Mouse (Mus musculus) urinary bladder, adult 2 months (tissue): Measurements from ENCODE around the gene Cox17. TPM values are rescaled to one million over a fixed set of nuclear protein-coding genes. Genes with fewer than 3 reads are reported as not detected.

Source experiments
- DNase-seq: peaks from one replicate; pipeline ENCODE4 v3.0.0; 2022; ENCODE audit warnings: low spot score
- polyA plus RNA-seq: library from polyadenylated mRNA; depleted of rRNA; stranded (reverse); fragments of >200 nt; gene quantifications from 2 replicates; pipeline ENCODE4 v1.2.3, GENCODE M21; 2012

The Cox17 gene
- polyA plus RNA-seq, 1 experiment = 240 TPM

DNA sequence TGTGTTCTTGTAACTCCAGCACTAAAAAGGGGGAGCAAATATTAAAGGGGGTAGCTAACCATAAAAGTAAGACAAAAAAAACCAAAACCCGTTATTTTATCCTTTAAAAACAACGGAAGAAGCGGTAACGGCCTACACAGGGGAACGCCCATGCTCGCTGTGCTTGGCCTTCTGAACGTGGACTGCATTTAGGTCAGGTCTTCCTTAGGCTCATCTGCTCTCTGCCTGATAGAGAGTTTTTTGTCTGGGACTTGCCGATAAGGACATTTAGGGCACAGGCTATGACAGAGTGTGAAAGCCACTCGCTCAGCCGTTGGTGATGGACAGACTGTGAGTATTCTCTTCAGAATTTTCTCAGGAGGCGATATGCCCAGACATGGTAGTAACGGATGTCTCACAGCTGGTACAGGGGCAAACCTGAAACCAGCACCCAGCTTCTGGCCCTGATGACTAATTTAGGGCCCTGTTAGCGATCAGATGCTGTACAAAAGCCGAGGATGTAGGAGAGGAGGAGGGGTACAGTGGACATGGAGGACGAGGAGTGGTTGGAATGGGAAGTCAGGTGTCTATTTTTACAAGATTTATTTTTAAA is 25.0 kb downstream of the Cox17 start:
- no peak for DNase-seq

DNA sequence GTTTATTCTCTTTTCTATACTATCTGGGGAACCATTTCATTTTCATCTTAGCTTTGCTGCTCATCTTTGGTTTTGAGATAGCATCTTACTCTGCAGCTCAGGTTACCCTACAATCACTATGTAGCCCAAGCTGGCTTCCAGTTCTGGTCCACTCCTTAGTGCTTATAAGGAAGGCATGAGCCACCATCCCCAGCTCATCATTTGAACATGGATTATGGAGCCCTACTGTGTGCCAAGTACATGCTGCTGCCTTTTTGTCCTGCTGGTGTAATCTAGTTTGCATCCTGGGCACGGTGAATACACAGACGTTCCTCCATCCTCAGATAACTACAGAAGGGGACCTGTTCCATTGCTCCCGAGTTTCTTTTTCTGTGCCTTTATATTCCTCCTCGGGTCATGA is 26.1 kb downstream of the Cox17 start:
- DNase-seq = no peak

DNA sequence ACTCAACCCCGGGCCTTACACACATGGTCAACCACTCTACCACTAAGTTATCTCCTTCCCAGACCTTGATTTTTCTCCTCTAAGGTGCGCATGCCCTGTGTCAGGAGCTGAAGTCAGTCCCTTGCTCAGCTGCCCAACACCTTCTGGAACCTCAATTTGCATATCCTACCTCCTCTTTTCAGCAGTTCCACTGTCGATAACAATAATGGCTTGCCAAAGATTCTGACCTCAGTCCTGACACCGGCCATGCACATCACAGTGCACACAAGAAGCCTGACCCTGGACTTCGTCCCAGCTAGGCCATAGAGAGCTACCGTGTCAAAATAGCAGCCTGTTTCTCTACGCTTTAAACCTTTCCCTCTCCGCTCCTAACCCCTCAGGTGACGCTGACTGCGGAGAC is 26.6 kb downstream of the Cox17 start:
- DNase-seq = no peak

DNA sequence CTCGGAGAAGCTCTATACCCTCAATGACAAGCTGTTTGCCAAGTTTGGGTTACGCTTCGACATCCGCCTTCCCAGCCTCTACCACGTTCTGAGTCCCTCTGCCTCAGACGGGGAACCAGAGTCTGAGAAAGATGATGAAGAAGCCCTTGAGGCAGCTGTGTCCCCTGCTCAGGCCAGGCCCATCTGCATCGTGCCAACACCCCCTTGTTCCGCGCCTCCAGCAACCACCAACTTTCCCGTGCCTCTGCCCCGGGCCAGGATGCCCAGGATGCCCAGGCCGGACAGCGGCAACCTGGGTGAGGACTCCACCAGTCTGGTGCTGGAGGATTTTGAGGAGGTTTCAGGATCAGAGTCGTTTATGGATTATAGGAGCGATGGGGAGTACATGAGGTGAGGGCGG is 27.1 kb downstream of the Cox17 start:
- DNase-seq = no peak

DNA sequence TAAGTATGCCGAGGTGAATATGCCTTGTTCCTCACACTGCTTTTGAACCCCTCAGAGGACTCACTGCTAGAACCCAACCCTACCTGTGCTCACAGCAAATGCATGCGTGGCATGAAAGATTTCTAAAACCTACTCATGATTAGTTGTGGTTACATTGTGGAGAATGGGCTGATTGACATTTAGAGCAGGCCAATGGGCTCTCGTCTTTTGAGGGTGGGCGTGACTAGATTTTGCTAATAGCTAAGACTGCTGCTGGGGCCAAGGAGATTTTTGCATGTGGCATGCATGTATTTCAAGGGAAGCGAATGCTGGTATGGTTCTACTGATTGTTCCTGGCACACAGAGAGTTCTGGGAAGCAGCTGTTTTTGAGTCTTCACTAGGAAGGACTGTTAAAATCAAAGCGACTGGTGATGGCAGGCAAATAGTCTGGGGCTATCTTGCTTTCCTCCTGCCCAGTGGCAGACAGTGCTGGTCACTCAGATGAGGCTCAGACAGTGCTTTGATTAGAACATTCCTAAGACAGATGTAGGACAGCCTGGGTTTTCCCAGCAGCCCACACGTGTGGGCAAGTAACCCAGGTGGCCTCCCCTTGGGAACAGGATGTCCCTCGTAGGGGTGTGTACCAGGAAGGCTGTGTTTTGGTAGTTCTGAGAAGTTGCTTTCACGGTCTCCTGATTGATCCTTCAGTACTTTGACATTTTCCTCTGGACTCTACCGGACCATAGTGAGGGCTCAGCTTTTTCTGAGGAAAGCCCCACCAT is 27.8 kb downstream of the Cox17 start:
- no peak for DNase-seq

DNA sequence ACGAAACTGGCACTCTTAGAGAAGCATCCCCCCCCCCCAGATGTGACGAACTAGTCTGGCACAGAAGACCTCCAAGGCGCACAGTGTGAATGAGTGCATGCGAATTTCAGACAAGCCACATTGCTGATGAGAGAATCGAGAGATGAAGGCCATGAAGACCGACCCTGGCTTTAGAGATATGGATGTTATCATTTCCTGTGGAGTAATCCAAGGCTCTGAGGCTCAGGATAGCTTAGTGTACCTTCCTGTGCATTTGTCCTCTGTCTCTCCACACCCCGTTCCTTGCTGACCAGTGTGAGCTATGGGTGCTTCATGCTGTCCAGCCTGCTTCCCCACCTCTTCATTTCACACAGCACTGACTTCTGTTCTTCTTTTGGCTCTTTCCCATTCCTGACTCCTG is 28.4 kb downstream of the Cox17 start:
- DNase-seq = no peak

DNA sequence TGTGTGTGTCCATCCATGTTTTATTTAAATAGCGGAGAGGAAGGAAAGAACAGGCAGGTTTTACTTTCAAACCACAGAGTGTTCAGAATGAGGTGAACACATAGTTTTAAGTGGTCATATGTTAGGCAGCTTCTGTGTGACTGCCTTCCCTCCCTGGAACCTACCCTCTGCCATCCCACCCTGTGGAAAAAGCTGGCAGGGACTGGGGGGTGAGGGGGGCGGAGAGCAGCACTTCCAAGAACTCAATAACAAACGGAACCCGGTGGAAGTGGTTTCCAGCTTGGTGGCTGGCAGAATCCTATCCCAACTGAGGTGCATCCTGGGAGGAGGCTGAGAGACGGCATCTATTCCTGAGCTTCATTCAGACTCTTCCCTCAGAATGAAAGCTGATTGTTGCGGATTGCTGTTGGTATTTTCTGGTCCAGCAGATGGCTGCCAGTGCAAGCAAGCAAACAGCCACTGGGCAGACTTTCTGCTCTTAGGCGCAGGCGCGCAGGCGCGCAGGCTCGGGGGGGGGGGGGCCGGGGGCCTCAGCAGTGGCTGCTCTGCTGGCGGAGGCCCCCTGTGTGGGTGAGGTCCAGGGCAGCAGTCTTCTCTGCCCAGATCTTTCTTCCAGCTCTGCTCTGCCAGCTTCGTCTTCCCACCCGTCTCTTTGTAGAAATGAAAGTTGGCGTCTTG is 29.5 kb downstream of the Cox17 start:
- DNase-seq = no peak

DNA sequence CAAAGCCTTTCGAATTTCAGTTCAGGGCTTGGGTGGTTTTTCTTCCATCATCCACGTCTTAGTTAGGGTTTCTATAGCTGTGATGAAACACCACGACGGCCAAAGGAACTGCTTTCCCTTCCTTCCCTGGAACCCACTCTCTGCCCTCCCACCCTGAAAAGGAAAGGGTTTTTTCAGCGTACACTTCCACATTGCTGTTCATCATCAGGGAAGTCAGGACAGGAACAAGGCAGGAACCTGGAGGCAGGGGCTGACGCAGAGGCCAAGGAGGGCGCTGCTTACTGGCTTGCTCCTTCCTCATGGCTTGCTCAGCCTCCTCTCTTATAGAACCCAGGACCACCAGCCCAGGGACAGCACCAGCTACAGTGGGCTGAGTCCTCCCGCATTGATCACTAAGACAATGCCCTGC is 30.1 kb downstream of the Cox17 start:
- no peak for DNase-seq

DNA sequence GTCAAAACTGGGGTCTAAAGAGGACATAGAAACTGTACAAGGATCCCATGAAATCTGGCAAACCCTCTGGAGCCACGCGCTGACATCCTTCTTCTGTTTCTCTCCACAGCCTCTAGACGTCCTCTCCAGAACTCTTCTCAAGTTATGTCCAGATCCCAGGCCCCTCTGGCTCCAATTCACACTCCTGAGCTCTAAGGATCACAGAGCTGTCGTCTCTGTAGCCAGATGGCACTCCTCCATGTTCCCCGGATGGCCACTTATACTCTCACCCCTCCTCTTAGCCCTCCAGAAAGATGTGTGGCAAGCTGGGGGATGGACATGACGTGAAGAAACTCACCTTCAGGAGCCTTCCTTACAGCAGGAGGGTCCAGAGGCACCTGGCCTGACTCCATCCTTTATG is 30.8 kb downstream of the Cox17 start:
- no peak for DNase-seq

DNA sequence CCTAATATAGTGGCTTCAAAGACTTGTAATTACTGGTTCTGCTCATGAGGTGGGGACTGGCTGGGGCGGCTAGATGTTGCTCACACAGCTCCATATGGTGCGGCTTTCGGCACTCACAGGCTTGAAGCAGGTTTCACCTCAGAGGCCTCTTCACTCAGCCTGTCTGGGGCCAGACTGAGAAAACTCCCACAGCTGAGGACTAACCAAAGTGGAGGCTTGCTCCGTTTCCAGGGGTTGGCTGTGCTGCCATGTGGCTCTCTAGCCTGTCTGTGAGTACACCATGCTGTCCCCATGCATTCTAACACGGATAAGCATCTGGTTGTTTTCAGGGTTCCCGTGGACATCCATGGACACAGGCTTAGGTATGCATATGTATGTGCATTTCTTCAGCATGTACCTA is 31.8 kb downstream of the Cox17 start:
- no peak for DNase-seq

DNA sequence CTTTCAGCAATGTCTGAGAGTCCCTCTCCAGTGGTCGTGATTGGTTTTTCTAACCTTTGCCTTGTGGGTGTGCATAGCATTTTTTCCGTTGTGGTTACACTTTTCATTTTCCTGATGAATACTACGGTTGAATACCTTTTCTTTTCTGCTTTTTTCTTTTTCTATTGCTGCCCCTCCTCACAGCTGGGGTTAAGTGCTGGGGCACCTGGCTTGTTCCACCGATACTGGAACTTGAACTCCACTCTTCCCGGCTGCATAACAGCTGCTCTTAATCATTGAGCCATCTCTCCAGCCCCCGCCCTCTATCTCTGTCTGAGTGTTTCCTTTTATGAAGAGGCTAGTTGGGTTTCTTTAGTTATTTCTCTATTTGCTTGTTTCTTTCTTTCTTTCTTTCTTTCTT is 32.3 kb downstream of the Cox17 start:
- DNase-seq = no peak

DNA sequence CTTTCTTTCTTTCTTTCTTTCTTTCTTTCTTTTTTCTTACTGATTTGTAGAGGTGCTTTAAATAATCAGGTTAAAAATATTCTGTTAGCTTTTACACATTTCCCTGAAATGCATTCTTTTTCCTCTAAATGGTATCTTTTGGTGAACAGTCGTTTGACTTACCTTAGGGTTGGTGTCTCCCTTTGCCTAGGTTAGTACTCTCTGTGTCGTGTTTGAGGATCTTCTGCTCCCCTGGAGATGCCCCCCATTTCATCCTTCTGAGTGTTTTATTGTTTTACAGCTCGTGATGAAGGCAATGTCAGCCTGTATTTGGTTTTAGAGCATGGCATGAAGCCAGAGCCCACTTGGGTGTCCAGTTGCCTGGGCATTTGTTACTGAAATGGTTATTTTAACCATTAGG is 32.7 kb downstream of the Cox17 start:
- DNase-seq = no peak

DNA sequence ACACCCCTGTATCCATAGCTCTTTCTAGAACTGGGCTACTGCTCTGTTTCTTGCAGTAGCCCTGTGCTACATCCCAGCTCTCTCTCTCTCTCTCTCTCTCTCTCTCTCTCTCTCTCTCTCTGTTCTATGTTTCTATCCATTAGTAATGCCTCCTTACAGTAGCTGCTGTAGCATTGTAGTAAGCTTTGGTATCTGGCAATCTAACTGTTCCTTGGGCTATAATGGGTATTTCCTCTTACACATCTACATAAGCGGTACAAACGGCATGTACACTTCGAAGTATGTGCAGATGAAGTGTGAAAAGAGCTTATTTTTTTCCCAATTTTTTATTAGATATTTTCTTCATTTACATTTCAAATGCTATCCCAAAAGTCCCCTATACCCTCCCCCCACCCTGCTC is 33.1 kb downstream of the Cox17 start:
- DNase-seq = no peak

DNA sequence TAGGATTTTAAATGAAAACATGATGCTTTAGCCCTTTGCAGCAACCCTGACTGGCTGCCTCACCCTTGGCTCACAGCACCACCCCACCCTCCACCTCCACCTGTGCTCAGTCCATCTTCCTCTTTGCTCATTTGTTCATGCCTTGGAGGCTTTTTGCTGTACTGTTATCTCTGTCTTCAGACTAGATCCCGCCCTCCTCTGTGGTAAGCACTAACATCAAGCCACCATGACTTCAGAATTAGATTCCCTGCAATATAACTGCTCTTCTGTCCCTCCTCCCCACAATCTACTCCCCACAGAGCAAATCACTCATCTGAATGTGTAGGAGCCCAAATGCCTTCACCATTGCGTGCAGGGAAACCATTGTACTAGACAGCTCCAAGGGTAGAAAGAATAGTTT is 36.9 kb downstream of the Cox17 start:
- no peak for DNase-seq

DNA sequence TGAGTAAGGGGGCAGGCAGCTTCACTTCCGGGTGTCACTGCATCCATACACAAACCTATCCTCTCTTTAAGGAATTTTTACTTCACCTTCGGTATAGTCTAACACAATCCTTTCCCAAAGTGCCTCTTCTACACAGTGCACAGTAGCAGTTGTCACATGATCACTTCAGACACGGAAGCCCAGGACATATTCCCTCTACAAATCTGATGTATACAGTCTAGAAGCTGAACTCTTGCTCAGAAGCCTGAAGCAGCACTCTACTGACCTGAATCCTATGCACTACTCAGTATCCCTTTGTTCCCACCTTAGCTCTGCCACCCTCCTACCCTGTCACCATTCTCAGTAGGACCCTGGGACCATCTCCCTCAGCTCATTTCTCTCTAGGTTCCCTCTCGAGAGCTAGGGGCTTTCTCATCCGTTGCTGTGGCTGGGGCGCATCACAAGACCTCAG is 38.4 kb downstream of the Cox17 start:
- DNase-seq = no peak

DNA sequence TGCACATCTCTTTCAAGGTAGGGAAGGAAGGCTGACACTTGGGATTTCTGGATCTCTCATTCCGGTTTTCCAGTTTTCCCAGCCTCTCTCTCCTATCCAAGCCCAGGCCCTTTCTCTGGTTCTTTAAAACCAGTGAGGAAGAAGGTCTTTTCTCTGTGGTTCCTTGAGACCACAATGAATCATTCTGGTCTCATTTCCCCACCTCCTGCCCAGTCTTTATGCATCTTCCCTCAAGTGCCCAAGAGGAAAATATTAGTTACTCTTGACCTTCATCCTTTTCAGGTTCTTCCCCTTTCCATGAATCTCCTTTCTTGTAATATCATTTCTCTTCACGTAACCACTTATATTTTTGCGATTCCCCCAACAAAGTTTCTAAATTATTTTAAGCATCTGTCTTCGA is 38.9 kb downstream of the Cox17 start:
- no peak for DNase-seq

DNA sequence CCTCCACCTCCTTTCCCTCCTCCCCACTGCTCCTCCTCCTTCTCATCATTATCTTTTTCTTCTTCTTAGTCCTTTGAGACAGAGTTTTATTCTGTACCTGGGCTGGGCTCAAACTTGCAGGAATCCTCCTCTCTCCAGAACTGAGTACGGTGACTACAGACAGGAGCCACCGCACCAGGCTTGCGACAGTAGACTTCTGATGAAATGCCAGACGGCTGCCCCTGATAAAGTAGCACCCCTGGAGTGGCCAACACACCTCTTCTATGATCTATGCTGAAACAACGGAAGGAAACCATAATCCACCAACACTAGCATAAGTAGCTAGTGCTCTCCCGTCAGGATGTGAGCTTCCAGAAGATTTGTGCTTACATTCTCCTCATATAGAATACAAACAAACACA is 40.6 kb downstream of the Cox17 start:
- no peak for DNase-seq

DNA sequence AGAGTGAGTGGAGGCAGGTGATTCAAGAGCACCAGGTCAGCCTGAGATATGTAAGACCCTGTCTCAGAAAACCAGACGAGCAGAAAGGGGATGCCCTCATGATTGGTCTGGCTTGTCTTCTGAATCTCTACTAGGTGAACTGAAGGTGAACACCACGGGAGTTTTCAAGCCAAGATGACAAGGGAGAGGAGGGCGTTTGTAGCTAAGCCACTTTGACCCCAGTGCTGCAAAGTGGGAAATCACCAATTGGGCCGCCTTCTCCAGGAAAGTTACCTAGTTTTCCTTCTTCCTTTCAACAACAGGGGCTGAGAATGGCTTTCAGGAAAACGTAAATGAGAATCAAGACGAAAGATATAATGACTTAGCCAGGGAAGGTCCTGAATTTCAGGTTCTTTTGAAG is 42.0 kb downstream of the Cox17 start:
- DNase-seq = no peak

DNA sequence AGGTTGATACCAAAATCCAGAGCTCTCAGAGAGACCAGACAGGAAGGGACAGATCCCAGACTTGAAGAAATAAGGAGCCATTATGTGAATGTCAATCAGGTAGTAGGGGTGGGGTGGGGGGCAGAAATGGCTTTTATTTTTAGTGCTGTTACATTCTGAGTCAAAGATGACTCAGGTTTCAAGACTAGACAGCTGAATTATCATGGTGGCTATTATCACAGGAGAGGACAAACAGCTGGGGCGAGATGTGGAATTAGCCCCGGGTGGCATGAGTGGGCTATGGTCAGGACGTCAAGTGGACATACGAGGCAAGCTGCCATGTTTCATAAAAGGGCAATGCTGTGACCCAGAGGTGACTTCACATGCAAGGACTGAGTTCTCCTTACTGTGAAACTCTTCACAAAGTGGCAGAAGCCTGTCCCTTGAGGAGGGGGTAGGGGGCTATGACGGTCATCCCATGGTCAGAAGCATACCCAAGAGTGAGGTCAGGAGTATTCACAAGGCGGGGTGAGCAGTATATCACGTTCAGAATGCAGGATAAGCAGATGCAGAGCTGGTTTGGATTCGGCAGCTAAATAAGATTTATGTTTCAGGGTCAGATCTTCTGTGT is 42.6 kb downstream of the Cox17 start:
- no peak for DNase-seq

DNA sequence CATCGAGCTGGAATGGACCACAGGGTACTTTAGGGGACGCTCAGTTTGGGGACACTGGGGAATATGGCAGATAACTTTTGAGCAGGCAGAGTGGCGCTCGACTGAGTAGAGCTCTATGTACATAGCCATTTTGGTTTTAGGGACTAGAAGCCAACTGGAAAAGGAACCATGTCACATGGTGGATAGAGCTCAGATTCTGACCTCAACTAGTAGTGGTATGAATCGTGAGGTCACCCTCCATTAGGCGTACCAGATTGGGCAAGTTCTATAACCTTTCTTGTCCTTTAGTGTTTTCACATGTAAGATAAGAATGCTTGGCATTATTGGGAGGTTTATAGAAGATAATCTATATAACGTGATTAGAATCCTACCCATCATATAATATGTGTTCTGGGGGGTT is 43.5 kb downstream of the Cox17 start:
- DNase-seq = no peak

DNA sequence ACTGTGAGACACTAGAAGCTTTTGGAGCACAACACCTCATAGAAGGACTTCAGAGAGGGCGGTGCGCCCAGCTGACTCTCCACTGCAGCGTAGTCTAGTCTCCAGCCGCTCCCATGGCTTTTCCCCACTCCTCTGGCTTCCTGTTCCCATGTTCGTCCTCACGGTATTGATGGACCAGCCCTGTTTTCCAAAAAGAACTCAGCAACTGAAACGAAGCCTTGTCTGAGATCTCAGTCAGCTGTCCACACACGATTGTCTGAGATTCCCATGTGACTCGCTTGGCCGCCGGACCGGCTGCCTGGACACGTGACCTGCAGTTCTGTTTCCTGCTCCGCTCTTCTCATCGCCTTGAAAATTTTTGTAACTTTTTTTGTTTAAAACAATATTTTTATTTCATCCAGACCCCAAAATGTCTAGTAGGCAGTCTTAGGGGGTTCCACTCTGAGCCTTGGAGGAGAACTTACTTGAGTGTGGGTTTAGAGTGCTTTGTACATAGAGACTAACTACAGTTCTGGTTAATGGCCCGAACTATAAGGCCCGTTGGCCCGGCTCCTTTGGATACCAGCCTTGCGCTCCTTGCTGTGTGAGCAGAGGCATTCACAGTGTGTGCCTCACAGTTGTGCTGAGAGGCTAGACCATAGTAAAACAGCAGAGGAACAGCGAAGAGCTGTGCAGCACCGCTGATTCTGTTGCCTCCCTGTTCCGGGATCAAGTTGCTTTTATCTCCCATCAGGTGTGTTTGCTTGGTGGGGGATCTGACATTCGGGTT is 45.5 kb downstream of the Cox17 start:
- no peak for DNase-seq

DNA sequence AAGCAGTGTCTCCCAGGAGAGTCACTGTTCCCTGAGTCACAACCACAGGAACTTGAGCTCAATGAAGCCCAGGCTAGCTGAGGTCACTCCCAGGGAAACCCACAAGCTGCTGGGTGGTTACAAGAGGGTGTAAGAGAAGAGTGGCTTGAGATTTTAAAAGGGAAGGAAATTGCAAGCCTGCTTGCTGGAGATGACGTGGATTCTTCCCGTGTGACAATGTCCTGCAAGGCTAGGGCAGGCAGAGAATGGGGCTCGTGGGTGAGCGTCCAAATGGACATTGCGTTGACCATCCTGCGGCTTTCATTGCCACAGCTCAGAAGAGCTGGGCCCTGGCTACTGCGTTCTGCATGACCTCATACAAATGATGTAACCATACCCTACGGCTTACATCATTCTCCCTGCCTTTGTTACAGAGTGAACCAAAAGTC is 47.4 kb downstream of the Cox17 start:
- no peak for DNase-seq
